Mouse (Mus musculus) brain, adult 2 months (tissue): Measurements from ENCODE around the gene Cltb.

Experiments used
- DNase-seq: peaks from one replicate; pipeline ENCODE4 v3.0.0; 2011; ENCODE audit warnings: low read depth, low spot score

The Cltb gene

GRCm38 (mm10) chr13:54564232-54565200 is 46.6 kb downstream of the Cltb start:
- DNase-seq, result peak; percentile 29

- peak; percentile 27 for DNase-seq
These were observed 48.6 kb downstream of the Cltb start for GRCm38 (mm10) chr13:54562562-54562961.

GRCm38 (mm10) chr13:54560608-54561007 is 50.5 kb downstream of the Cltb start:
- DNase-seq, result peak; percentile 69

- peak; percentile 53 for DNase-seq
These were observed 51.5 kb downstream of the Cltb start for GRCm38 (mm10) chr13:54559656-54560055.

- DNase-seq, result peak; percentile 59
These were observed 53.5 kb downstream of the Cltb start for GRCm38 (mm10) chr13:54557652-54558051.

- peak; percentile 98 for DNase-seq
These were observed 54.3 kb downstream of the Cltb start for GRCm38 (mm10) chr13:54556796-54557195.

- DNase-seq, result no peak
These were observed 55.0 kb downstream of the Cltb start for GRCm38 (mm10) chr13:54556176-54556575.

GRCm38 (mm10) chr13:54548036-54548435 is 63.1 kb downstream of the Cltb start:
- DNase-seq, result no peak
